Mouse (Mus musculus) spleen, adult 18-20 months (tissue): ENCODE data around the gene Zcchc14.
"Not testable (repeated sequence)": the region's sequence is repeated elsewhere in the genome, so short reads cannot be mapped to it uniquely, and the experiment has no call there.

Experiments used
- DNase-seq, 2 experiments: peaks; one replicate each; pipeline ENCODE4 v3.0.0; 2022; ENCODE audit warnings: mixed read lengths in 2 of 2

The Zcchc14 gene

DNA sequence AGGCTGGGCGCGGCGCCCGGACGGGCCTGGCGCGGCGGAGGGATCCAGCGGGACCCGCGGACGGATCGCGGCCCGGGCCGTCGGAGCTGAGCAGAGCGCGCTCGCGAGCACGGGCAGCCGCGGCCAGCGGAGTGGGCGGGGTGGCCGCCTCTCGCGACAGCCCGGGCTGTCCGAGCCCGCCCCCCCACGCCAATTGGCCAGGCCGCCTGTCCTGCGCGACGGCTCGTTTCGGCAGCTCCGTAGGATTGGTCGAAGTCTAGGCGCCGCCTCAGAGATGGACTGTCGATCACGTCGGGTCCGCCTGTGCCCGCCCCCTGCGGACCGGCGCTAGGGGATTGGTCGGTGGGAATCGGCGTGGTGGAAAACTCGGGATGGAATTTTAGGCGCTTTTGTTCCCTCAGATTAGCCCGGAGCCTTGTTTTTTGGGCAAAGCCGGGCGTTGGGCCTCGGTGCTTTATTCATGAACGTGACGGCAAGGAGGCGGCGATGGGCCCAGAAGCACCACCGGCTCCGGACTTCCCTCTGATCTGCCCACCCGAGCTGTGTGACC, at the start of gene Zcchc14:
TSS of gene Zcchc14 (minus strand) at position 128 of the 550 bp plus-strand sequence.
- peak; percentile 41 to 56 for DNase-seq

DNA sequence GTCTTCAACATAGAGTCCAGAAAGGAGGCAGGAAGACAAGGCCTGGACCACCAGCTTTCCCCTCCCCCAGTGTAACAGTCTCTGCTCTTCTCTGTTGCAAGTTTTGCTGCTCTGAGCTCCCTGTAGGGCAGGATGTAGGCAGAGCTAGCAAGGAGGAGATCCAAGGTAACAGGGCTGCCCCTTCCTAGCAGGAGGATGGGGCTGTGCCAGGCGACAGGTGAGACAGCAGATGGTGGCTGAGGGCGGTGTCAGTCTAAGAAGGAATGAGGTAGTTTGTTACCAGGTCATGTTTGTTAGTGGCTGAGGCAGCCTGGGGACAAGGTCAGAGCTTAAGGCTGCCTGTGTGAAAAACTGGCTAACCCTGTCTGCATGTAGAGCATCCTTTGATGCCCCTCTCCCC, 47.2 kb upstream of the Zcchc14 start:
- no peak for DNase-seq

DNA sequence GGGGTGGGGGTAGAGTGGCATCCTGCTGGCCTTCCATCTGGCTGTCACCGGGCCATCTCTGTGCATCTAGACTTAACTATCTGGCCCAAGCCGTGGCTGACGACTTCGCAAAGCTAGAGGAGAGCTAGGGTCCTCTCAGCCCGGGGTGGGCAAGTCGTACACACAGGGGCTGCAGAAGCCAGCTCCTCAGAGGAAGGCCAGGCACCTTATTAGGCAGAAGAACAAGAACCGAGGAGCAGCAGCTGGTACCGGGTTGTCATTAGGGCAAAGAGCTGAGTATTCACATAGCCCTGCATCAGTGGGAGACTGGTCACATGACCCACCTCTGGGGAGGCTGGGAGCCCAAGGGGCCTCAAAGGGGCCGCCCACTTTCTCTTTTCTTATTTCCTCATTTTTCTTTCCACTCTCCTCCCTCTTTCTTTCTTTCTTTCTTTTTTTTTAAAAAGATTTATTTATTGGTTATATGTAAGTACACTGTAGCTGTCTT, 46.0 kb upstream of the Zcchc14 start:
- peak in 1 of 2 experiments; percentile 13 for DNase-seq

DNA sequence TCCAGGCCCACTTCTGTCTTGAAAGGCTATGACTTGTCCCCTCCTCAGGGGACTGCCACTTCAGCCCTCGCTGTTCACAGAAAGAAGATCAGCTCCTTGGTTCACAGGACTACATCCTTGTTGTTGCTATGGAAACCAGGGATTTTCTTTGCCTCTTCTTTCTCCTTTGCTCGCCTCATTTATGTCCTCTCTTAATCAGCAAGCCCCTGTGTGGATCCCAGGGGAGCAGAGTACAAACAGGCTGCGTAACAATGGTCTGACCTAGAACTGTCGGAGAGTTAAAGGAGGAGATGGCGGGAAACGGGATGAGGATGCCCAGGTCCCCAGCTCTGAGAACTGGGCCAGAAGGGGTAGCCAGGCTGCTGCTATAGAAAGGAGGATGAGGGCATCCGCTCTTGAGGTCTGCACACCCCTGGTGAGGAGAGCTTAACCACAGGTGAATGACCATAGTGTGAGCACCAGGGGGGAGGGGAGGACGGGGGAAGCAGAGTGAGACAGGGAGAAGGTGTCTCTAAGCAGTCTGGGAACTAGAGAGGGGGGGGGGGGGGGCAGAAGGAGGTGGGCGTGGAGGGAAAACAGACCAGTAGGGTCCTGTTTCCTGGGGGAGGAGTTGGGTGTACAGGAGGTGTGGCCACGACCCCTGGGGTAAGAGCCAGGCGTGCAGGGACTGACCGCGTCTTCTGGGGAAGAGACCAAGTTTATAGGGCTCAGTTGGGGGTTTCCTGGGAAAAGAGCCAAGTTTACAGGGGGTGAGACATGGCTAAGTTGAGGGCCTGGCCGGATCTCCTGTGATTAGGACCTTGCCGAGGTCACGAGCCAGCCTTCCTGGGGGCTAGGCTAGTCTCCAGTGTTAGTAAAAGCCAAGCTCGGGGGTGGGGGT, 45.3 kb upstream of the Zcchc14 start:
- DNase-seq: no peak

DNA sequence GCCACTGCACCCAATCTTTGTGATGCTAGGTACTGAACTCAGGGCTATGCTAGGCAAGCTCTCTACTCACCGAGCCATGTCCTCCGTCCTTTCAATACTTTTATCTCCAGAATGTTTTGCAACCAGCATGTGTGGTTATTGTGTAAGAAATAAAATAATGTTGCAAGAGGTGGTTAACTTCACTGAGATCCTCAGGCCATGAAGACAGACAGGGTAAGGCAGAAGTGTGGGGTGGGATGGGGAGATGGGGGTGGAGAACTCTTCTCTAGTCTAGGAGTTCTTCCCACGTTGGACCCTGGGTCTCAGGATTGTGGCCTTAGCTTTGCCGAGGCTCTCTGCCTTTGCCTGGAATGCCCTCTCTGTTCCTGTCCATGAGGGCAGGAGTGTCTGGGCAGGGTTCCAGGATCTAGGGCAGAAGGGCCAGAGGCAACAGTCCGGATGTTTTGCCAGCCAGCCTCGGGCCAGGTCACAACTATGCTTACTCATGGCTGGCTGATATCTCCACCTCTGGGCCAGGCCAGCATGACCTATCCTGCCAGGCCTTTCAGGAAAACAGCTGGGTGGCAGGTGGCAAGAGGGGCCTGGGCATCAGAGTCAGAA, 43.0 kb upstream of the Zcchc14 start:
- DNase-seq: no peak

DNA sequence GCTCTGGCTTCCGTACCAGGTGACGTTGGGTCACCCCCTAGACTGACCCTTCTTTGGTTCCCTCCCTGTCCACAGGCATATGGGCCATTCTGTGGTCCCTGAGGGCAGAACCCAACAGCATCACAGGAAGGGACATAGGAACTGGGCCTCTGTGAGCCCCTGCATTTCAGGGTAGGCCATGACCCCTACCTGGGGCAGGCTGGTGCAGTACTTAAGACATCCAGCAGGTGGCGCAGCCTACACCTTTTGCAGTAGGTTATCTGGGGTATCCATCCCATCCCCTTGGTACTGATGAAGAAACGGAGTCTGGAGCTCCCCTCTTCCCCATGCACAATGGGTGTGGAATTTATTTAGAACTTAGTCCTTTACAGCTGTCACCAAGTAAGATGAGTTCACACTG, 41.8 kb upstream of the Zcchc14 start:
- peak; percentile 17 to 68 for DNase-seq

DNA sequence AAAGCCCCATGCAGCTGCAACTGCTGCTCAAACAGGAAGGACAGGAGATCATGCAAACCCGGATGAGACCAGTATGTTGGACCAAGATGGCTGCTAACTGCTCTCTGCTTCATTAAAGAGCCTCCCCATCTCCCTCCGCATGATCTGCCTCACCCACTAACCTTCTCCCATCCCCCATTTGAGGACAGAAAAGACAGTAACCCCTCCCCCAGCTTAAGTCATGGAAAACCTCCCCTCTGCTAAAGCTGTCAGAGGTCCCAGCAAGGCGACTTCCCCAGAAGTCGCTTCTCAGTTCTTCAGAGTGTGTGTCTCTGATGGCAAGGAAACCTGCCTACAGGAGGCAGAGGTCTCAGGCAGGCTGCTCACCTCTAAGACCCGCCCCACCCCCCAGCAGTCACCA, 35.8 kb upstream of the Zcchc14 start:
- DNase-seq: no peak

DNA sequence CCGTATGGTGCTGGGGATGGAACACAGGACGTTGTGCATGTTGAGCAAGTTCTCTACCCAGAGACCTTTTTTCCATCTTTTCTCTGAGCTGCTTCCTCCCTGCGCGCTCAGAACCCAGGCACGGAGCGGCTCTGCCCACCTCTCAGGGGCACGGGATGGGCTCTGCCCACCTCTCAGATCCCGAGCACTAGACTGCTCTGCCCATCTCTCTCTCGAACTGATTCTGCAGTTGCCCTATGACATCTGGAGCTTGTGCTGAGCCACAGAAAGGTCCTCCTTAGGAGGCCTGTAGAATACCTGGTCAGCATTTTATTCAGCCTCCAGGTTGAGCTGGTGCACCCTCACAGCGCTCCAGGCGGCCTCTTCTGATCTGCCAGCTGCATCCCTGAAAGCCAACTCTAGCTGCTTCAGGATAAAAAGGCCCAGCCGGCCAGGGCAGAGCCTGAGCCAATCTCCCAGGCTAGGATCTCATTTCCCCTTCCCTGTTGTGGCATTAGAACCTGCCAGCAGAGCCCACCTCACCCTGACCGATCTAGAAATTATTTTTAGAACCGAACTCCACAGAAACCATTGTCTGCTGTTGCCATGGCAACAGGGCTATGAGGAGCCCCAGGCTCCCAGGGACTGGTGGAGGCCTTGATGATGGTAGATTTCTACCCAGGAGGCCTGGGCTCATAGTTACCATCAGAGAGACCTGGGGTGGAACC, 34.9 kb upstream of the Zcchc14 start:
- no peak for DNase-seq

DNA sequence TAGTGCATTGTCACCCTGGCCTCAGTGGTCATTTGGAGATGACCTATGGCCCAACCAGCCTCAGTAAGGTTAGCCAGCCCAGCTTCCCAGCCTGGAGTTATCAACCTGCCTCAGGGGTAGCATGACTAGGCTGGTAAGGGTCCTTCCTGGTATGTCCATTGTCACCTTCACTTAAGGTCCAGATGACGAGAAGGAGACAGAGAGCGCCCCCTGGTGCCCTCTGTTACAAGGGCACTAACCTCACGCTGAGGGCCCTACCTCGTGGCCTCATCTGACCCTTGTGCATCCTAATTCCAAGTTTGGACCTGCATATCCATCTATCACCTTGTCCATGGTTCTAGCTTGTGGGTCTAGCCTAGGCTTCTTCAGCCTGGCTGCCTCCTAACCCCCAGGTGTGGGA, 32.7 kb upstream of the Zcchc14 start:
- DNase-seq: peak in 1 of 2 experiments; percentile 56

DNA sequence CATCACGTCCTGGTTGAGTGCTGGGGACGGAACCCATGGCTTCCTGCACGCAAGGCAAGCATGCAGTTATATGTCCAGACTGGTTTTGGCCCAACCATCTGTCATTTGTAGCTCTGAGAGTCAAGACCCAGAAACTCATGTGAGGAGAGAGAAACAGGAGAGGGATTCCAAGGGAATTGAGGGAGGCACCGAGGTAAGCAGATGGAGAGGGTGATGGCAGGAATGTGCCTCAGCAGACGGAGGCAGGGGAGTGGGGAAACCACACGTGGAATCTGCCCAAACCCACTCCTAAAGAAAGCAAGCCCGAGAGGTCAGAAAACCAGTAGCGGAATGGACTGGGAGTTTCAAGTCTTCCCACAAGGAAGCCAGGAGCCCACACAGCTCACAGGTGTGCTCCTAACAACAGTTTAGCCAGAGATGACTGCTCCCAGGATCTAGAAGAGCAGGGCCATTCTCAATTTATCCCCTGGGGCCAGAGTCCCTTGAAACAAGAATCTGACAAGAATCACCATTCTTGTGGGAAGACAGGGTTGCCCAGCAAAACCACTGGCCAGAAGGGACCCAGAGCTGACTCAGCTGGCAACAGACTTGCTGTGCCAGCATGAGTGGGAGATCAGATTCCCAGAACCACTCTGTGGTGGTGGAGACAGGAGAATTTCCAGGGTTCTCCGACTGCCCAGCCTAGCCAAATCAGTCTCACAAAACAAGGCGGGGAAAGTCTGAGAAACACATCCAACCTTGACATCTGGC, 30.6 kb upstream of the Zcchc14 start:
- no peak for DNase-seq

DNA sequence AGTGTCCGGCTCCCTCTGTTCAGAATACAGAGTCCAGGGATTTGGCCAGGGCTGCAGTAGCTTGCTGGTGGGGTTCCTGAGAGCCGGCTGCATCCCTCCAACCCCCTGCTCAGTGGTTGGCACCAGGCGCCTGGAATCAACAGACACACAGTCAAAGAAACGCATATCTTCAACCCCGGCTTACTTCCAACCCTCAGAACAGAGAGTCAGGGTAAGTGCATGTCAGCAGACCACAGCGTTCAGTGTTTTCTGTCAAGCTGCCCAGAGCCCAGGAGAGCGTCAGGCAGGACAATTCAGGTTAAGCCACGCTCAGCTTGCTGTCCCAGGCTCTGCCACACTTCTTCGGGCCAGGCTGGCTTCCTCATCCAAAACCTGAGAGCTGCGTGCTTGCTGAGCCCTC, 28.8 kb upstream of the Zcchc14 start:
- no peak for DNase-seq

DNA sequence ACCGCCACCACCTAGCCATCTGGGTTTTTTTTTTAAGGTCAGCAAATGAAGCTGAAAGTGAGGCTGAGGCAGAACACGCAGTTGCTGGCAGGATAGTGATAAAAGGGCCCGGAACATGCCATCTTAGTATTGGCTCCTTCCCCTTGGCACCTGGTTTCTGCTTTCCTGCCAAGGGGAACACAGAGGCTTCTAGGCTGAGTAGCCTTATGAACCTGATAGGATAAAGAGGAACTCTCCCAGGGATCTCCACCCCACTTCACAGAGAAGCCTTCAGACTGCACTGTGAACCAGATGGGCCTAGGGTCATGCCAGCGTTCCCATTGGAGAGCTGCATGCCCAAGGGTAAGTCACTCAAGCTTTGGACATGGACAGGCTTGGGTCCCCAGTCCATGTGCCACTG, 28.2 kb upstream of the Zcchc14 start:
- DNase-seq: no peak

DNA sequence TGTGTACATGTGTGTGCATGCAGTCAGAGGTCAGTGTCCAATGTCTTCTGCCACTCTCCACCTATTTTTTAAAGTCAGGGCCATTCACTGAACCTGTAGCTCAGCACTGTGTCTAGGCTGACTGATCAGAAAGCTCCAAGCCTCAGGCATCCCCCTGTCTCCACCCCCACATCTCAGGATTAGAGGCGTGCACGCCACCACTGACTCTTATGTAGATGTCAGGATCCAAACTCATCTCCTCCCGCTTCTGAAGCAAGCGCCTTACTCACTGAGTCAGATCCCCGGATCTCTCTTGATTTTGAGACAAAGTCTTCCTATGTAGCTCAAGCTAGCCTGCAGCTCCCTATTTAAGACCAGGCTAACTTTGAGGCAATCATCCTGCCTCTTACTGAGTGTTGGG, 26.0 kb upstream of the Zcchc14 start:
- no peak for DNase-seq

DNA sequence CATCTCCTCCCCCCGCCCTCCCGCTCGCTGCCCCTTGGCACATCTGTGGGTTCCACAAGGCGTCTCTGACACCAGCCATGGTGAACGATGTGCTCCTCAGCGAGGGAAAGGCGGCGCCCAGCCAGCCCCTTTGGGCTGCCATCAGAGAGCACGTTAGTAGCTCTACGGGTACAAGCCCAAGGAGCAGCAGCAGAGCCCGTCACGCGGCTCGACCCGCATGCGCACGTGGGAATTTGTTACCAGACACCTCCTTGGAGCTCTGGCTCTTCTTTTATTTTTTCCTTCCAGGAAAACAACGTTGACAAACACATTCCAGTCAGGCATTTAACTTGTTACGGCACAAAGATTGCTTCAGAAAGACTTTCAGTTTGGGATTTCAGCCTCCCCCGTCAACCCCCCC, 23.0 kb upstream of the Zcchc14 start:
- DNase-seq: no peak

DNA sequence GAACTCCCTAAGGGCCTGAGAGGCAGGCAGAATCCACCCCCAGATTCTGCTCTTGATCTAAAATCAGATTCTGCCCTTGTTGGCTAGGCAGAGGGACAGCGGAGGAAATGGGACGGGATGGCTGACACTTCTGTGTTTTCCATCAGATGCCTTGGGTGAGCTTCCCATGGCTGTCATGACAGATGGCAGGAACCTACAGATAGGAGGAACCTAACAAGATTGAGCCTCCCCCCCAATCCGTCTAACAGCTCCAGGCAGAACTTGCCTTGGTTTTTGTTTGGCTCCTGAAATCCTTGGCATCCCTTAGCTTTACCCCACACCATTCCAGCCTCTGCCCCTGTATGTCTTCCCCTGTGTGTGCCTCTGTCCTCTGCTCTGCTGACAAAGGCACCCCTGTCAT, 22.5 kb upstream of the Zcchc14 start:
- DNase-seq: no peak

DNA sequence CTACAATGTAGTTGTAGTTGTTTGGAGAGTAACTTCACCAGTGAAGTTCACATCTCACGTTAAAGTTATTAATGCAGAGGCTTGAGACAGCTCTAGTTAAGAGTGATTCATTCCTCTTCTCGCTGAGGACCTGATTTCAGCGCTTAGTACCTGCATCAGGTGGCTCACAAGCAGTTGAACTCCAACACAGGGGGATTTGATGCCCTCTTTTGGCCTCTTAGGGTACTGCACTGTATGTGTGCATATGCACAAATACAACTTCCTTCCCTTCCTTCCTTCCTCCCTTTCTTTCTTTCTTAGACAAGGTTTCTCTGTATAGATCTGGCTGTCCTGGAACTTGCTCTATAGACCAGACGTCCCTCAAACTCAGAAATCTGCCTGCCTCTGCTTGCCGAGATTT, 21.8 kb upstream of the Zcchc14 start:
- no peak for DNase-seq

DNA sequence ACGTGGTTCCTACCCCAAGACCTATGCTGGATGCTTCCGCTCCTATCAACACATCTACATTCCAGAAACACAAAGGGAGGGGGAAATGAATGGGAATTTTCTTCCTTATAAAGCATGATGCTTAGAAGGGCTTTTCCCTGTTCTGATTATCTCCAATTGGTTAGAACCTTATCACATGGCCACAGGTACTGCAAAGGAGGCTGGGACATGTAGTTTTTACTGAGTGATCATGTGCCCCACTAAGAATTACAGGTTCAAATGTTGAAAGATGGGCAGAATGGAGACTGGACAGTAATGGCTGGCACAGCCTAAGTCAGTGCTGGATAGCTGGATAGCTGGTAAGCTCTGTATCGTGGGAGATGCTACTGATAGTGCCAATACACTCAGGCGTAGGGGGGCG, 21.2 kb upstream of the Zcchc14 start:
- DNase-seq: no peak

DNA sequence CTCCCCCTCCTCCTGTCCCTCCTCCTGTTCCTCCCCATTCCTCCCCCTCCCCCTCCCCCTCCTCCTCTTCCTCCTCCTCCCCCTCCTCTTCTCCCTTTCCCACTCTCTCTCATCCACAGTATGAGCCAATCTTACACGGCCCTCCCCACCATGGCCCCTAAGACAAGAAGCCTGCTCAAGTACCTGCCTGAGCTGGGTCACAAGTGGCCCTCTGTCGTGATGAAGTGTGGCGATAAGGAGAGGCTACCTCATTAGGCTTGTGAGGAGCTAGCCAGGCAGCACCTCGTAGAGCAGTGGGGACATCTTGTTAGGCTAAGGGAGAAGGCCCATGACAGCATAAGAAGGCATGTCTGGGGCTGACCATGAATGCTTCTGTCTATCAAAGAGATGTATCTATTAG, 20.5 kb upstream of the Zcchc14 start:
- DNase-seq: no peak

DNA sequence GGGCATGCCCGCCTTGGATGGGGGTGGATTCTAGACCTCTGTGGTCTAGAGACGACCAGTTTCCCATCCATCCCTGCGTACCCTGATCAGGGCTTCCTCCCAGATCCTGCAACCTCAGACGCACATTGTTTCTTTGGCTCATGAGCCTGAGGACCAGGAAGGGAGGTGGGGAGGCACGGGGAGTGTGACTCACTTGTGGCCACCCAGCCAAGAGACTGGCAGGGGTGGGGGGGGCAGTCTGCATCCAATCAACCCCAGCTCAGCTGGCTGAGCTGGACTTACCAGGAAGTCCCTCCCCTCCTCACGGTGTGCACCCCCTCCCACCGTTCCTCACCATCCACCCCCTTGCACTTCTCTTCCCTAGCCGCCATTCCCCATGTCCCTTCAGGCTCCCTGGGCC, 16.5 kb upstream of the Zcchc14 start:
- no peak for DNase-seq

DNA sequence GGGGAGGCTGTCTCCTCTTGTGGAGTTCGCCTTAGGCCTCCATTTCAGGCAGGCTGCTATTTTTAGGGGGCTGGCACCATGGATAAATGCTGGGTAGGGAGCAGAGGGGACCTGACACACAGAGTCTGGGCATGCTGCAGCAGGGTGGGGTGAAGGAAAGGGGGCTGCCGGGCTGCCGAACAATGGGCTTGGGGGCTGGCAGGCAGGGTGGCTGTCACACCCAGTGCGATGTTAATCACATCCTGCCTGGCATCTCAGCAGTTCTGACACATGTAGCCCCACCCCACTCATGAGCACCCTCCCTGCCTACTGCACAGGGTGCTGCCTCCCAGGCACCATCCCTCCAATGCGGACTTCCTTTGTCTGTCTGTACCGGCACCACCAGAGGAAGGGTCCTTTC, 15.9 kb upstream of the Zcchc14 start:
- no peak for DNase-seq

DNA sequence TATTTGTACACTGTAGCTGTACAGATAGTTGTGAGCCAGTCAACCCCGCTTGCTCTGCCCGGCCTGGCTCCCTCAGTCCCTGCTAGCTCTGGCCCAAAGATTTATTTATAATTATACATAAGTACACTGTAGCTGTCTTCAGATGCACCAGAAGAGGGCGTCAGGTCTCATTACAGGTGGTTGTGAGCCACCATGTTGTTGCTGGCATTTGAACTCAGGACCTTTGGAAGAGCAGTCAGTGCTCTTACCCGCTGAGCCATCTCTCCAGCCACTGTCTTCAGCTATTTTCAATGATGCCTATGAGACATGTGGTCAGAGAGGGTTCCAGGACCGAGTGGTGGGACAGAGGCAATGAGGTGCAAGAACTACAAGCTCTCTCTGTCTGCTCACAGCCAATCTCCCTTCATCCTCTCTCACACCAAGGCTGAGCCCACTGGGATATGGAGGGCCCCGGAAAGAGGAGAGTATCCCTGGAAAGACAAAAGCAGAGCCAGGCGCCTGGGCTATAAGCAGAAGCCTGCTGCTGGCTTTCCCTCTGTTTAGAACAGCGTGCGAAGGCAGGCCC, 15.3 kb upstream of the Zcchc14 start:
- not testable (repeated sequence) for DNase-seq

DNA sequence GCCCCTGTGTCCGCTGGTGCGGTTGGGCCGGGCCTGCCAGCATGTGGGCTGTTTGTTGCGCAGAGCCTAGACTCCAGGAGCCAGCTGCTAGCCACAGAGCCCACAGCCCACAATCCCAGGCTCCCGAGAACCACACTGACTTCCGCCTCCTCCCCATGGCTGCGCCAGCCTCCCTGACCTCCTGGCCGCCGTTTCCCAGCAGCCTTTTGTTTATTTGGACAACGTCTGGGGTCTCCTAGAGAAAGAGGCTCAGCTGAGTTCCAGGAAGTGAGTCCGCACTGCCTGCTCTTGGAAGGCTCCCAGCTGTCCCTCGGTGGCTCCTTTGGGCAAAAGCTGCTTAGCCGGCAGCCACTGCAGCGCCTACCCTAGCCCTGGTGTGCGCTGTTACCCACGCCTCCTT, 12.6 kb upstream of the Zcchc14 start:
- DNase-seq: peak in 1 of 2 experiments; percentile 9
